Mouse (Mus musculus) forelimb bud, embryonic 11.5 days (tissue): Measurements from ENCODE around the gene Ereg.
A peak's percentile ranks its signal among the peaks of the same experiment; 100 is the strongest.

ENCODE experiments used
- DNase-seq: peaks from one replicate; pipeline ENCODE4 v3.0.0-alpha.2; 2012; ENCODE audit warnings: low read depth, low spot score

Ereg gene

GRCm38 (mm10) chr5:91074450-91074950 lies at the start of gene Ereg:
TSS of gene Ereg (plus strand) at chr5:91074622.
- peak; percentile 16 for DNase-seq

GRCm38 (mm10) chr5:91027164-91027563 lies 47.3 kb upstream of the Ereg start, which contains the start of gene Epgn:
TSS of gene Epgn (plus strand) at chr5:91027464.
- no peak for DNase-seq

GRCm38 (mm10) chr5:91027840-91028239 lies 46.6 kb upstream of the Ereg start:
- no peak for DNase-seq

- no peak for DNase-seq
Observed at GRCm38 (mm10) chr5:91030629-91031028, 43.8 kb upstream of the Ereg start.

GRCm38 (mm10) chr5:91035341-91035740 lies 39.1 kb upstream of the Ereg start:
- peak; percentile 4 for DNase-seq

GRCm38 (mm10) chr5:91036628-91037027 lies 37.8 kb upstream of the Ereg start:
- no peak for DNase-seq

- DNase-seq: no peak
Observed at GRCm38 (mm10) chr5:91037756-91038155, 36.7 kb upstream of the Ereg start.

GRCm38 (mm10) chr5:91038547-91038946 lies 35.9 kb upstream of the Ereg start:
- peak; percentile 52 for DNase-seq

- DNase-seq: no peak
Observed at GRCm38 (mm10) chr5:91038963-91039362, 35.5 kb upstream of the Ereg start.

- no peak for DNase-seq
Observed at GRCm38 (mm10) chr5:91047987-91048386, 26.4 kb upstream of the Ereg start.

- no peak for DNase-seq
Observed at GRCm38 (mm10) chr5:91048397-91048796, 26.0 kb upstream of the Ereg start.

- no peak for DNase-seq
Observed at GRCm38 (mm10) chr5:91072340-91072739, 2.1 kb upstream of the Ereg start.

GRCm38 (mm10) chr5:91073626-91074025 lies 796 bp upstream of the Ereg start:
- DNase-seq: no peak

GRCm38 (mm10) chr5:91074026-91074425 lies 396 bp upstream of the Ereg start:
- no peak for DNase-seq

GRCm38 (mm10) chr5:91075021-91075420 lies 599 bp downstream of the Ereg start:
- DNase-seq: no peak

- no peak for DNase-seq
Observed at GRCm38 (mm10) chr5:91083016-91083415, 8.6 kb downstream of the Ereg start.

GRCm38 (mm10) chr5:91085291-91085690 lies 10.9 kb downstream of the Ereg start:
- DNase-seq: no peak

GRCm38 (mm10) chr5:91090301-91090700 lies 15.9 kb downstream of the Ereg start:
- no peak for DNase-seq

GRCm38 (mm10) chr5:91097911-91098614 lies 23.6 kb downstream of the Ereg start:
- DNase-seq: no peak

GRCm38 (mm10) chr5:91101742-91102141 lies 27.3 kb downstream of the Ereg start:
- no peak for DNase-seq

- no peak for DNase-seq
Observed at GRCm38 (mm10) chr5:91103943-91104665, 29.7 kb downstream of the Ereg start.

- DNase-seq: no peak
Observed at GRCm38 (mm10) chr5:91106248-91106647, 31.8 kb downstream of the Ereg start.
